Mouse (Mus musculus): ENCODE measurements around the gene St6galnac3.

DNA sequence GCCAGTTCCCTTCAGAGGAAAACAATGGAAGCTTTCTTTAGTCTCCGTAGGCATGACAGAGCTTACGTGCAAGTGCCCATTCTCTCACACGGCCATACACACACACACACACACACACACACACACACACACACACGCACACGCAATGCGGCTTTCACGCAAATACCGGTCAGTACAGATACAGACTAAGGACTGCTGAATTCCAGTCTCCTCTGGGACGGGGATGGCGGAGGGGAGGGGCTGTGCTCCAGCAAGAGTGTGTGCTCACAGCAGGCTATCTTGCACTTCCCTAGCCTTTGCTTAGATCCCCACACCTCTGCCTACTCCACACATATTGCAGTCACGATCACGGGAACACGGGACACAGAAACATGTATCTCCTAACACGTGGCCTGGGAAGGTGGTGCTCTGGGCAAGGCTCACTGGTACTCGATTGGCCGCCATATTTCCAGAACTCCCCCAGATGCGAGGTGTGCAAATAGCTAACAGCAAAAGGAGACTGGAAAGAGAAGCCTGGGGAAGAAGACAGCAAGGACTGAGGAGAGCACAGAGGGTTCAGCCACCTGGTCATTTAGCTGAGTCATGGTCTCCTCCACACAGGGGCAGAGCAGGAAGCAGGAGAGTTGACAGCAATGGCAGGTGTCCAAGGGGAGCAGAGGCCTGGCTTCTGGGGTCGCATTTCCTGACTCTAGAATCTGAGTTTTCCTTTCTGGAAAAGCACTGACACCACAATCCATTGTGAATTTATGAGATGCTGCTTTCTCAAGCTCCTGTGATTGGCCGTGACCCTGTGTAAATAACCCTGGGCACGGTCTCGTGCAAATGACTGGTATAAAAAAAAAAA is 56.3 kb downstream of the St6galnac3 start:
- no peak for TF ChIP-seq CTCF (IDR thresholded peaks at IDR 0.05; ENCODE audit: borderline replicate concordance, extremely low read depth, insufficient read depth, insufficient read length)
- no peak for TF ChIP-seq POLR2A (IDR thresholded peaks at IDR 0.05; ENCODE audit: borderline replicate concordance, extremely low read depth, insufficient read depth, insufficient read length, poor library complexity, severe bottlenecking)
